Mouse (Mus musculus): ENCODE data around the gene Dennd1b.

GRCm38 (mm10) chr1:138982611-138983010, 19.4 kb downstream of the Dennd1b start:
- no peak for TF ChIP-seq POLR2A (IDR thresholded peaks at IDR 0.05; ENCODE audit: insufficient read depth, low read depth, low read length)
- no peak for TF ChIP-seq CTCF (IDR thresholded peaks at IDR 0.05; ENCODE audit: insufficient read depth, low read depth, low read length)
